Mouse (Mus musculus): ENCODE results near the gene Pphln1. TPM values are rescaled to one million over a fixed set of nuclear protein-coding genes. Genes with fewer than 3 reads are reported as not detected.

Gene Pphln1
- polyA plus RNA-seq, 1 experiment from 2014 or later: 50.4 TPM

DNA sequence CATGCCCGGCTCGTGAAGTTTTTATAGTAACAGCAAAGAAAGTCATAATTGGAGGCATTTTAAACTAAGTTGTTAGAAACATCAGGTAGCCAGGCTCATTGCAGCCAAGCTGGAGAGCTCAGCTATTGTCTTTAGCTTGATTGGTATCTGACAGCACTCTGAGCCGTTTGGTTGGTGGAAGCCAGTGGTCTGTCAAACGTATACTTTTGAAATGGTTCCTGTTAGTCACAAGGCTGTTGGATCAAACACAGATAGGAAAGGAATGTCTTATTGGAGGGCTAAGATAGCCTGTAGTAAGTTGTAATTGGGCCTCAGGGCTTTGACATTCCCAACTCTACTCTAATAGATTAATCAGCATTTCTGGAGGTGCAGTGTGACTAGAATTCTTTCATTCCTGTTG lies 3.3 kb downstream of the Pphln1 start:
- no peak overlapping the region for H3K9ac ChIP-seq
- WGBS: 59% methylated on average over 4 of the region's 4 CpGs
- peaks cover 22% of the 10 kb centered on the region for H3K4me1 ChIP-seq
- no peaks in the 10 kb centered on the region for H3K36me3 ChIP-seq
- no peak overlapping the region for H3K4me2 ChIP-seq
- no peaks in the 10 kb centered on the region for H3K27me3 ChIP-seq
- H3K9me3 ChIP-seq: no peaks in the 10 kb centered on the region
- no peak for ATAC-seq (ENCODE audit: borderline replicate concordance, extremely low read depth, low FRiP score, low TSS enrichment)
- H3K27ac ChIP-seq: no peak overlapping the region
- no peak overlapping the region for H3K4me3 ChIP-seq

DNA sequence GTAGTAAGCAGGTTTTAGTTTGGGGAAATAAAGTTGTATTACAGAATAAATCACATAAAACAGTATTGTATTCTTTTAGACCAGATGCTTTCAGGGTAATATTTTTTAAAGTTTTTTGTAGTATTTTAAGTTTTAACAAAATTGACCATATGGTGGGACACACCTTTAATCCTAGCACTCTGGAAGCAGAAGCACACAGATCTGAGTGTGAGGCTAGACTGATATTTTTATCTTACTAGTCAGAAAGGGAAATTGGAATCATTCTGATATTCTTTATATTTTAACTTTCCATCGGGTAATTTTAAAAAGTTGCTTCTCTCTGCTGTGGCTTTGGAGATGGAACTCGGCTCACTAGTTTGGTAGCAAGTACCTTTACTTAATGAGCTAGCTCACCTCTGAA lies 4.6 kb downstream of the Pphln1 start:
- Histone ChIP-seq H3K4me1 (peaks cover 13% of the 10 kb centered on the region), H3K9ac (no peak overlapping the region), H3K4me3 (no peak overlapping the region), H3K4me2 (no peak overlapping the region), H3K36me3 (no peaks in the 10 kb centered on the region), H3K9me3 (no peaks in the 10 kb centered on the region), H3K27me3 (no peaks in the 10 kb centered on the region), H3K27ac (no peak overlapping the region)
- 94% methylated on average over 2 of the region's 2 CpGs for WGBS
- no peak for ATAC-seq (ENCODE audit: borderline replicate concordance, extremely low read depth, low FRiP score, low TSS enrichment)

DNA sequence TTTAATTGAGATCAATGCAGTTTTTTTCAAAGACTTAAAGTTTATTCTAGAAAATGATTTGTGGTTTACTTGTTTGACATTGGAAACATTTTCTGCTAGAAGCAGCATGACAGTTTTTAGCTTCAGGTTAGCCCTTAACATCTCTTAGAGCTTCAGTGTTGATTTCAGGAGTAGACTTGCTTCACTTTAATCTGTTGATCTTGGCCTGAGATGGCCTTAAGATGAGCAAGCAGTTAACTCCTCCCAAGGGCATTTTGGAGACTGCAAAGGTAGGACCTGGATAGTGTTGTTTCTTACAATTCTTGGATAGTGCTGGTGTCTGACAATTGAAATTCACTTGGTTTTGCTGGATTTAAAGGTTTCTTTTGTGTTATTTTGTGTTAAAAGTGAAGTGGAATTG lies 6.7 kb downstream of the Pphln1 start:
- H3K27me3 ChIP-seq: no peaks in the 10 kb centered on the region
- no peak overlapping the region for H3K4me3 ChIP-seq
- ATAC-seq (ENCODE audit: borderline replicate concordance, extremely low read depth, low FRiP score, low TSS enrichment): no peak
- H3K9ac ChIP-seq: no peak overlapping the region
- no peak overlapping the region for H3K4me2 ChIP-seq
- peaks cover 2% of the 10 kb centered on the region for H3K4me1 ChIP-seq
- H3K27ac ChIP-seq: no peak overlapping the region
- no peaks in the 10 kb centered on the region for H3K36me3 ChIP-seq
- H3K9me3 ChIP-seq: no peaks in the 10 kb centered on the region

- Histone ChIP-seq H3K4me1 (no peaks in the 10 kb centered on the region), H3K9ac (no peak overlapping the region), H3K27ac (no peak overlapping the region), H3K9me3 (no peaks in the 10 kb centered on the region), H3K4me3 (no peak overlapping the region), H3K4me2 (no peak overlapping the region), H3K36me3 (no peaks in the 10 kb centered on the region), H3K27me3 (no peaks in the 10 kb centered on the region)
- 88% methylated on average over 7 of the region's 7 CpGs for WGBS
- no peak for ATAC-seq (ENCODE audit: borderline replicate concordance, extremely low read depth, low FRiP score, low TSS enrichment)
Observed at GRCm38 (mm10) chr15:93405446-93405986, 7.4 kb downstream of the Pphln1 start.

DNA sequence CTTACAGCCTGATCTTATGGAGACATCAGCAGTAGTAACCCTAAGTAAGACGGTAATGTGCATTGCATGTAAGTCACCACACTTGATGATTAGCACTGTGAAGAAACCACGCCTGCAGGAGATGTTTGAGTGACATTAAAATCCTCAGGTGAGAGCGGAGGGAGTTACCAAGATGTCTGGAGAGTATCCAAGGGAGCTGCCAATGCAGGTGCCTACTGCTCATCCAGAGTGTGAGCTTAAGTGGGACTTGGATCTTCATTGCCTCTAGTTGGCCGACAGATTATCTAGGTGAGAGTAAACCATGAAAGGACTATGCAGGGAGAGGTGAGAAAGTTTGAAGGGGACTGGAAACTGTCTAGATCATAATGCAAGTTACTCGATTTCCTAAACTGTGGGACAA lies 8.3 kb downstream of the Pphln1 start:
- H3K4me1 ChIP-seq: no peaks in the 10 kb centered on the region
- H3K4me3 ChIP-seq: no peak overlapping the region
- no peak overlapping the region for H3K4me2 ChIP-seq
- no peaks in the 10 kb centered on the region for H3K27me3 ChIP-seq
- peaks cover 6% of the 10 kb centered on the region; the same call in 1 of the 2 replicates for H3K36me3 ChIP-seq
- H3K27ac ChIP-seq: no peak overlapping the region
- no peaks in the 10 kb centered on the region for H3K9me3 ChIP-seq
- ATAC-seq (ENCODE audit: borderline replicate concordance, extremely low read depth, low FRiP score, low TSS enrichment): no peak
- 88% methylated on average over 5 of the region's 5 CpGs for whole genome bisulfite sequencing
- no peak overlapping the region for H3K9ac ChIP-seq

GRCm38 (mm10) chr15:93412445-93412844 lies 14.3 kb downstream of the Pphln1 start:
- Histone ChIP-seq H3K27me3 (no peaks in the 10 kb centered on the region), H3K4me1 (no peaks in the 10 kb centered on the region), H3K36me3 (peaks cover 21% of the 10 kb centered on the region; the same call in 1 of the 2 replicates), H3K9me3 (no peaks in the 10 kb centered on the region), H3K9ac (no peak overlapping the region), H3K4me3 (no peak overlapping the region), H3K27ac (no peak overlapping the region), H3K4me2 (no peak overlapping the region)
- no peak for ATAC-seq (ENCODE audit: borderline replicate concordance, extremely low read depth, low FRiP score, low TSS enrichment)
- WGBS: 89% methylated on average over 3 of the region's 3 CpGs

- H3K4me2 ChIP-seq: no peak overlapping the region
Observed at GRCm38 (mm10) chr15:93414456-93414855, 16.3 kb downstream of the Pphln1 start.

DNA sequence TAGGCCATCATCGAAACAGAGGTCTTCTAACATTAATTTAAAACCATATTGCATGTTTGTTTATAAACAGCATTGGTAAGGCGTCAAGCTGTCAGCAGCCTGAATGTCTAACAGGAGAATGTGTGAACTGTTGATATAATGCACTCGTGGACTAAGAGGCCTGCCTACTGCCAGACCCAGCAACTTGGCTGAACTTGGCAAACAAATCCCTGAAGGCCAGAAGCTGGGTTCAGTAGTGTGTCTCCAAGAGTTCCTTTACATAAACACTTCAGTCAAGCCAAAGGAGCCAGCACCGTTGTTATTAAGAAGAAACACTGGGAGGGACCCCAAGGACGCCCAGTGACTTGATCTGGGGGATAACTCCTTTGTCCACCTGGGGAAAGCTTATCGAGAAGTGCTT lies 18.1 kb downstream of the Pphln1 start:
- ATAC-seq (ENCODE audit: borderline replicate concordance, extremely low read depth, low FRiP score, low TSS enrichment): no peak
- no peaks in the 10 kb centered on the region for H3K27me3 ChIP-seq
- no peaks in the 10 kb centered on the region for H3K9me3 ChIP-seq
- H3K36me3 ChIP-seq: peaks cover 18% of the 10 kb centered on the region; the same call in 1 of the 2 replicates
- no peaks in the 10 kb centered on the region for H3K4me1 ChIP-seq
- 61% methylated on average over 6 of the region's 6 CpGs for WGBS
- no peak overlapping the region for H3K9ac ChIP-seq
- H3K27ac ChIP-seq: no peak overlapping the region
- H3K4me3 ChIP-seq: no peak overlapping the region
- H3K4me2 ChIP-seq: no peak overlapping the region

More at GRCm38 (mm10) chr15:93414456-93414855, 16.3 kb downstream of the Pphln1 start:
- WGBS: 94% methylated on average over 9 of the region's 9 CpGs
- ATAC-seq (ENCODE audit: borderline replicate concordance, extremely low read depth, low FRiP score, low TSS enrichment): no peak
- Histone ChIP-seq H3K27me3 (no peaks in the 10 kb centered on the region), H3K36me3 (peaks cover 21% of the 10 kb centered on the region; the same call in 1 of the 2 replicates), H3K9ac (no peak overlapping the region), H3K4me3 (no peak overlapping the region), H3K9me3 (no peaks in the 10 kb centered on the region), H3K4me1 (no peaks in the 10 kb centered on the region), H3K27ac (no peak overlapping the region)

GRCm38 (mm10) chr15:93420596-93420995 lies 22.4 kb downstream of the Pphln1 start:
- Histone ChIP-seq H3K9me3 (no peaks in the 10 kb centered on the region), H3K4me1 (no peaks in the 10 kb centered on the region), H3K27ac (no peak overlapping the region), H3K36me3 (peaks cover 17% of the 10 kb centered on the region), H3K9ac (no peak overlapping the region), H3K27me3 (no peaks in the 10 kb centered on the region), H3K4me3 (no peak overlapping the region), H3K4me2 (no peak overlapping the region)
- ATAC-seq (ENCODE audit: borderline replicate concordance, extremely low read depth, low FRiP score, low TSS enrichment): no peak
- WGBS: 74% methylated on average over 7 of the region's 7 CpGs

DNA sequence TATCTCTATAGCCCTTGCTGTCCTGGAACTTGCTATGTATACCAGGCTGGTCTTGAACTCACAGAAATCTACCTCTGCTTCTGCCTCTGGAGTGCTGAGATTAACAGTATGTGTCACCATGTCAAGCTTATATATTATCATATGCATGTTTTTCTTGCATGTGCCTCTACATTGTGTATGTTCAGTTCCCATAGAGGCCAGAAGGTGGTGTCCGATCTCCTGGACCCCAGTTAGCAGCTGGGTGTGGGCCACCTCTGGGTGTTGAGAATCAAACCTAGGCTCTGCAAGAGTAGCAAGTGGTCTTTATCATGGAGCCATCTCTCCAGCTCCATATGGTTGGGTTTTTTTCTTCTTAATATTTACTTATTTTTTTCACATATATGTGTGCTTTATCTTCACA lies 24.4 kb downstream of the Pphln1 start:
- no peak overlapping the region for H3K27ac ChIP-seq
- no peak for ATAC-seq (ENCODE audit: borderline replicate concordance, extremely low read depth, low FRiP score, low TSS enrichment)
- no peak overlapping the region for H3K9ac ChIP-seq
- no peaks in the 10 kb centered on the region for H3K9me3 ChIP-seq
- no peaks in the 10 kb centered on the region for H3K4me1 ChIP-seq
- no peak overlapping the region for H3K4me2 ChIP-seq
- no peak overlapping the region for H3K4me3 ChIP-seq
- 97% methylated on average over 1 of the region's 1 CpGs for WGBS
- H3K36me3 ChIP-seq: peaks cover 17% of the 10 kb centered on the region
- no peaks in the 10 kb centered on the region for H3K27me3 ChIP-seq

GRCm38 (mm10) chr15:93433811-93434210 lies 35.7 kb downstream of the Pphln1 start:
- Histone ChIP-seq H3K36me3 (peaks cover 6% of the 10 kb centered on the region), H3K9ac (no peak overlapping the region), H3K27ac (no peak overlapping the region), H3K4me1 (no peaks in the 10 kb centered on the region), H3K4me3 (no peak overlapping the region), H3K4me2 (no peak overlapping the region), H3K9me3 (no peaks in the 10 kb centered on the region), H3K27me3 (no peaks in the 10 kb centered on the region)
- WGBS: 36% methylated on average over 11 of the region's 11 CpGs
- no peak for ATAC-seq (ENCODE audit: borderline replicate concordance, extremely low read depth, low FRiP score, low TSS enrichment)

GRCm38 (mm10) chr15:93435998-93436397 lies 37.8 kb downstream of the Pphln1 start:
- H3K4me3 ChIP-seq: no peak overlapping the region
- H3K27me3 ChIP-seq: no peaks in the 10 kb centered on the region
- H3K9me3 ChIP-seq: no peaks in the 10 kb centered on the region
- H3K4me1 ChIP-seq: no peaks in the 10 kb centered on the region
- no peak overlapping the region for H3K27ac ChIP-seq
- no peak overlapping the region for H3K4me2 ChIP-seq
- no peak for ATAC-seq (ENCODE audit: borderline replicate concordance, extremely low read depth, low FRiP score, low TSS enrichment)
- H3K9ac ChIP-seq: no peak overlapping the region
- H3K36me3 ChIP-seq: peaks cover 6% of the 10 kb centered on the region
- 84% methylated on average over 12 of the region's 12 CpGs for WGBS

DNA sequence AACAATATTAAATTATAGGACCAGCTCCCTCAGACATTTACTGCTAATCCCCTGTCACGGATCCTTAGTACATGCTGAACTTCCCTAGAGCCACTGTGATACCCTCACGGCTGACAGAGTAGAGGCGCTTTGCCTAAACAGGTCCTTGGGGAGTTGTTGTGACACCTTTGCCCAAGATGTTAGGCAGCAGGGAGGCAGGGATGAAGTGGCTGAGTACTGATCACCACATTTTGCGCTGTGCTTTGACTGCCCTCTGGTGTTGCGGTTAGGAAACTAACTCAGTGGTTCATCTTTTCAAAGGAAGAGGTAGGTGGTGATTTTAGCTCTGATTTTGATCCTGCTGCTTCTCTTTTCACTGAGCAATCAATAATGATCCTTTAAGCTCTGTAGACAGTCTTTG lies 40.5 kb downstream of the Pphln1 start:
- no peaks in the 10 kb centered on the region for H3K4me1 ChIP-seq
- H3K4me2 ChIP-seq: no peak overlapping the region
- ATAC-seq (ENCODE audit: borderline replicate concordance, extremely low read depth, low FRiP score, low TSS enrichment): no peak
- no peak overlapping the region for H3K27ac ChIP-seq
- H3K27me3 ChIP-seq: no peaks in the 10 kb centered on the region
- H3K4me3 ChIP-seq: no peak overlapping the region
- WGBS: 36% methylated on average over 5 of the region's 5 CpGs
- H3K9ac ChIP-seq: no peak overlapping the region
- peaks cover 24% of the 10 kb centered on the region for H3K36me3 ChIP-seq
- no peaks in the 10 kb centered on the region for H3K9me3 ChIP-seq

All from lung, embryonic 15.5 days (tissue).